23 mouse cellular contexts compared by ENCODE assay signal in genomic region chr6:120943964-120944363, GRCm38 (mm10). TPM values are rescaled to one million over a fixed set of nuclear protein-coding genes. Genes with fewer than 3 reads are reported as not detected.
DNase-seq lines count a peak whose midpoint lies in the region; ATAC-seq and TF ChIP-seq lines count a peak whose summit lies in the region.
"Had no signal": no experiment of that assay in that cellular context is flagged by ENCODE, and none has a peak within 500 bp of the region (broad histone marks: within the 10 kb centered on the region; RNA-seq: fewer than 3 reads in every experiment).

No protein-coding gene starts in this region.

- H3K4me3 ChIP-seq in forebrain, embryonic 15.5 days, result no peak overlapping the region
- H3K4me3 ChIP-seq in forebrain, embryonic 12.5 days (replicated peaks), result no peak overlapping the region
- H3K4me3 ChIP-seq in liver, embryonic 12.5 days, result no peak overlapping the region
- H3K4me3 ChIP-seq in CH12.LX (replicated peaks in 1 of 3; ENCODE audit: low read depth in 2 of 3, low read length in 2 of 3, poor library complexity in 1 of 3), result peak overlapping the region in 1 of 3 experiments; percentile 64
- H3K4me3 ChIP-seq in liver, embryonic 14.5 days (ENCODE audit: insufficient read depth in 1 of 2, low read depth in 2 of 2, low read length in 2 of 2), result no peak overlapping the region
- H3K4me3 ChIP-seq: embryonic facial prominence, embryonic 13.5 days; embryonic facial prominence, embryonic 15.5 days had no signal

- ATAC-seq in forebrain, embryonic 15.5 days (replicated peaks), result 0 out of 2 replicates have a peak, but pooled peaks have one; percentile 33
- no peak for ATAC-seq in forebrain, embryonic 12.5 days (ENCODE audit: low FRiP score)
- ATAC-seq in liver, embryonic 12.5 days, result peak; percentile 58; the same call in 1 of the 2 replicates
- ATAC-seq in liver, embryonic 14.5 days (ENCODE audit: insufficient read depth), result 0 out of 2 replicates have a peak, but pooled peaks have one; percentile 28
- ATAC-seq: CD4-positive, CD25-positive, alpha-beta regulatory T cell, adult 4 months; forebrain, embryonic 14.5 days; forebrain, postnatal 0 days had no signal

- H3K27ac ChIP-seq in forebrain, embryonic 15.5 days (replicated peaks), result no peak overlapping the region
- no peak overlapping the region for H3K27ac ChIP-seq in forebrain, embryonic 12.5 days
- H3K27ac ChIP-seq in liver, embryonic 12.5 days, result no peak overlapping the region
- H3K27ac ChIP-seq in CH12.LX (ENCODE audit: insufficient read depth, low read depth), result peak overlapping the region; percentile 92; the same call in 1 of the 2 replicates
- no peak overlapping the region for H3K27ac ChIP-seq in liver, embryonic 14.5 days
- H3K27ac ChIP-seq: embryonic facial prominence, embryonic 13.5 days; embryonic facial prominence, embryonic 15.5 days had no signal

- H3K4me2 ChIP-seq in forebrain, embryonic 15.5 days (replicated peaks), result no peak overlapping the region
- no peak overlapping the region for H3K4me2 ChIP-seq in forebrain, embryonic 12.5 days
- H3K4me2 ChIP-seq in liver, embryonic 12.5 days, result peak overlapping the region; percentile 19; the same call in 1 of the 2 replicates
- peak overlapping the region; percentile 91 for H3K4me2 ChIP-seq in CH12.LX (ENCODE audit: insufficient read depth, low read depth, poor library complexity, severe bottlenecking)
- no peak overlapping the region for H3K4me2 ChIP-seq in liver, embryonic 14.5 days (ENCODE audit: low read depth)
- H3K4me2 ChIP-seq: embryonic facial prominence, embryonic 13.5 days; embryonic facial prominence, embryonic 15.5 days had no signal

- TF ChIP-seq EP300 in CH12.LX (IDR thresholded peaks at IDR 0.05; ENCODE audit: low read length), result no peak
- TF ChIP-seq EP300 in liver, embryonic 14.5 days (IDR thresholded peaks at IDR 0.05; ENCODE audit: low read depth), result no peak

- TF ChIP-seq CTCF in CH12.LX (conservative IDR thresholded peaks at IDR 0.05 in 1 of 2, IDR thresholded peaks at IDR 0.05 in 1 of 2; ENCODE audit: low read depth in 2 of 2, low read length in 2 of 2), result no peak
- TF ChIP-seq CTCF in liver, embryonic 14.5 days (IDR thresholded peaks at IDR 0.05; ENCODE audit: low read depth), result no peak

- dilution Hi-C loops in CH12.LX (cut with MboI; ENCODE audit: extremely low pct_ligation_motif_present, extremely low pct_unique_long_range_greater_than_20kb, low sequenced_read_pairs), result no loop called here

- DNase-seq in liver, result no peak
- no peak for DNase-seq in CH12.LX (ENCODE audit: extremely low read depth)
- no peak for DNase-seq in liver, embryonic 14.5 days (ENCODE audit: low read depth in 3 of 3, low spot score in 3 of 3)
- no peak for DNase-seq in cerebellum, adult 9-11 months
- DNase-seq in adrenal gland, adult (ENCODE audit: inconsistent age in 2 of 2, low spot score in 1 of 2), result no peak
- DNase-seq: adrenal gland, adult 8-10 months; adrenal gland, postnatal 14 days; adrenal gland, postnatal 36 days; B cell, adult 2 months; cerebellum, adult 11-12 months; cerebellum, adult 2 months; cerebellum, adult 9-10 months; cerebellum, postnatal 14 days; cerebellum, postnatal 36 days; embryo, embryonic 11 days; forebrain, postnatal 0 days had no signal

- H3K4me1 ChIP-seq in forebrain, embryonic 15.5 days, result no peaks in the 10 kb centered on the region
- H3K4me1 ChIP-seq in forebrain, embryonic 12.5 days, result no peaks in the 10 kb centered on the region
- H3K4me1 ChIP-seq in liver, embryonic 12.5 days, result peaks cover 11% of the 10 kb centered on the region
- H3K4me1 ChIP-seq in CH12.LX (ENCODE audit: control insufficient read depth in 1 of 2, insufficient read depth in 2 of 2), result peaks cover 12 to 64% of the 10 kb centered on the region in 2 experiments
- peaks cover 0 to 5% of the 10 kb centered on the region in 2 experiments; a peak in 3 of 4 replicates for H3K4me1 ChIP-seq in liver, embryonic 14.5 days (replicated peaks; ENCODE audit: control insufficient read depth in 2 of 2, insufficient read depth in 2 of 2, low read length in 1 of 2)
- H3K4me1 ChIP-seq: embryonic facial prominence, embryonic 13.5 days; embryonic facial prominence, embryonic 15.5 days had no signal

- no peak for TF ChIP-seq RAD21 in CH12.LX (IDR thresholded peaks at IDR 0.05; ENCODE audit: low read depth, low read length)

- 82% methylated on average over 5 of the region's 5 CpGs for WGBS in forebrain, embryonic 15.5 days
- WGBS in forebrain, embryonic 12.5 days, result 84% methylated on average over 5 of the region's 5 CpGs
- 70% methylated on average over 5 of the region's 5 CpGs for WGBS in liver, embryonic 12.5 days (ENCODE audit: insufficient replicate concordance)
- 76% methylated on average over 5 of the region's 5 CpGs for WGBS in liver, embryonic 14.5 days (ENCODE audit: insufficient replicate concordance)

- peaks cover 16% of the 10 kb centered on the region for H3K36me3 ChIP-seq in forebrain, embryonic 15.5 days
- H3K36me3 ChIP-seq in forebrain, embryonic 12.5 days (replicated peaks), result peaks cover 3% of the 10 kb centered on the region; the same call in 1 of the 2 replicates
- H3K36me3 ChIP-seq in liver, embryonic 12.5 days, result peaks cover 55% of the 10 kb centered on the region
- H3K36me3 ChIP-seq in CH12.LX (replicated peaks in 1 of 2; ENCODE audit: control insufficient read depth in 1 of 2, insufficient read depth in 1 of 2, low read length in 1 of 2), result peaks cover 61 to 82% of the 10 kb centered on the region in 2 experiments
- H3K36me3 ChIP-seq in liver, embryonic 14.5 days (replicated peaks; ENCODE audit: control insufficient read depth, insufficient read depth, low read depth), result no peaks in the 10 kb centered on the region; the same call in none of the 2 replicates

- no peaks in the 10 kb centered on the region for H3K27me3 ChIP-seq in forebrain, embryonic 15.5 days
- no peaks in the 10 kb centered on the region for H3K27me3 ChIP-seq in forebrain, embryonic 12.5 days
- H3K27me3 ChIP-seq in liver, embryonic 12.5 days (replicated peaks), result no peaks in the 10 kb centered on the region
- no peaks in the 10 kb centered on the region for H3K27me3 ChIP-seq in CH12.LX (replicated peaks)
- no peaks in the 10 kb centered on the region for H3K27me3 ChIP-seq in liver, embryonic 14.5 days (ENCODE audit: control insufficient read depth, insufficient read depth, low read length)
- H3K27me3 ChIP-seq: embryonic facial prominence, embryonic 13.5 days; embryonic facial prominence, embryonic 15.5 days had no signal

- in situ Hi-C loops in CH12.LX (cut with MboI; ENCODE audit: low pct_ligation_motif_present, low pct_unique_long_range_greater_than_20kb, low sequenced_read_pairs), result no loop called here

- H3K79me2 ChIP-seq in CH12.LX (replicated peaks; ENCODE audit: control insufficient read depth, extremely low read depth, insufficient read depth, poor library complexity, severe bottlenecking), result peaks cover 61% of the 10 kb centered on the region

- peak; percentile 18; the same call in 1 of the 2 replicates for TF ChIP-seq POLR2A in CH12.LX (IDR thresholded peaks at IDR 0.05; ENCODE audit: low read depth, low read length)

- H3K9me3 ChIP-seq in forebrain, embryonic 15.5 days, result no peaks in the 10 kb centered on the region
- no peaks in the 10 kb centered on the region for H3K9me3 ChIP-seq in forebrain, embryonic 12.5 days
- no peaks in the 10 kb centered on the region for H3K9me3 ChIP-seq in liver, embryonic 12.5 days (replicated peaks)
- no peaks in the 10 kb centered on the region for H3K9me3 ChIP-seq in CH12.LX (replicated peaks; ENCODE audit: low read length)
- H3K9me3 ChIP-seq in liver, embryonic 14.5 days (ENCODE audit: control insufficient read depth, low read length), result no peaks in the 10 kb centered on the region
- H3K9me3 ChIP-seq: embryonic facial prominence, embryonic 13.5 days; embryonic facial prominence, embryonic 15.5 days had no signal

- H3K9ac ChIP-seq in forebrain, embryonic 15.5 days (replicated peaks), result no peak overlapping the region
- no peak overlapping the region for H3K9ac ChIP-seq in forebrain, embryonic 12.5 days
- H3K9ac ChIP-seq in liver, embryonic 12.5 days, result no peak overlapping the region
- peak overlapping the region; percentile 21; the same call in 1 of the 2 replicates for H3K9ac ChIP-seq in CH12.LX (ENCODE audit: insufficient read depth, low read depth)
- no peak overlapping the region for H3K9ac ChIP-seq in liver, embryonic 14.5 days (replicated peaks)
- H3K9ac ChIP-seq: embryonic facial prominence, embryonic 13.5 days; embryonic facial prominence, embryonic 15.5 days; forebrain, postnatal 0 days had no signal

TF ChIP-seq in CH12.LX, 34 proteins besides CTCF, POLR2A, EP300 and RAD21:
- TF ChIP-seq BHLHE40 (IDR thresholded peaks at IDR 0.05; ENCODE audit: low read depth, low read length) (no peak), MYC (IDR thresholded peaks at IDR 0.05; ENCODE audit: low read depth, low read length) (no peak), NRF1 (IDR thresholded peaks at IDR 0.05; ENCODE audit: low read depth, low read length) (no peak), JUND (conservative IDR thresholded peaks at IDR 0.05; ENCODE audit: low read depth, low read length) (no peak), ZC3H11A (IDR thresholded peaks at IDR 0.05; ENCODE audit: low read depth, low read length) (no peak), ELF1 (IDR thresholded peaks at IDR 0.05; ENCODE audit: low read depth, low read length) (no peak)

RNA-seq across cellular contexts. Expression of gene Bid, which starts 27.3 kb away (rescaled TPM):
- 24.3 TPM in 2 replicates for polyA plus RNA-seq in forebrain, embryonic 15.5 days (2015; fragmentation: Nextera tagmentation; extraction: Ambion mirVana)
- polyA plus RNA-seq in forebrain, embryonic 12.5 days (2016; fragmentation: Nextera tagmentation; extraction: Ambion mirVana), result 15.3 and 15.6 TPM in 2 replicates
- 32.4 and 32.9 TPM in 2 replicates for polyA plus RNA-seq in liver, embryonic 12.5 days (2016; fragmentation: Nextera tagmentation; extraction: Ambion mirVana)
- 102 and 118 TPM in 2 replicates for total RNA-seq in CH12.LX (2012; rRNA removed)
- total RNA-seq in CH12.LX (2014; rRNA removed), result 132 and 148 TPM in 2 replicates
- polyA plus RNA-seq in CH12.LX (2012; ENCODE audit: insufficient read length, low read depth), result 129 and 144 TPM in 2 replicates
- polyA plus RNA-seq in liver, embryonic 14.5 days (2012; rRNA removed), result 14.5 and 16.2 TPM in 2 replicates
- 25.6 and 26.1 TPM in 2 replicates for polyA plus RNA-seq in liver, embryonic 14.5 days (2014; fragmentation: Nextera tagmentation; extraction: Ambion mirVana)

Comparison
In these comparisons a context has a peak if more than half of its experiments do, and no peak if none do; other contexts are left out.
1. H3K4me2 ChIP-seq: peak in liver, embryonic 12.5 days (single experiment) and CH12.LX (single experiment); none in forebrain, embryonic 15.5 days (single experiment), forebrain, embryonic 12.5 days (single experiment) and liver, embryonic 14.5 days (single experiment).